Mouse (Mus musculus) monocyte, adult 5-6 weeks (primary cell): ENCODE results near the gene Proca1. TPM values are rescaled to one million over a fixed set of nuclear protein-coding genes. Genes with fewer than 3 reads are reported as not detected.
A peak's percentile ranks its signal among the peaks of the same experiment; 100 is the strongest.

Experiments
- ATAC-seq: fragments of 153-309, 156-312 bp; replicated peaks from 2 replicates; pipeline ENCODE4 v1.8.0; 2017; ENCODE audit warnings: mild to moderate bottlenecking; ENCODE audit not compliant: low TSS enrichment, insufficient number of reproducible peaks, severe bottlenecking, poor library complexity, low FRiP score
- total RNA-seq: library from RNA; stranded (forward); fragments of 200-1000, 200-491, 200-594 nt; gene quantifications from 3 replicates; pipeline ENCODE4 v1.2.3, GENCODE M21; 2017

The Proca1 gene
- total RNA-seq, 1 experiment from 2014 or later, result not detected

GRCm38 (mm10) chr11:78205361-78206206 lies 12.4 kb downstream of the Proca1 start:
- no peak for ATAC-seq

- ATAC-seq, result no peak
Measured at GRCm38 (mm10) chr11:78207190-78207589, 14.0 kb downstream of the Proca1 start.

GRCm38 (mm10) chr11:78209886-78210285 lies 16.7 kb downstream of the Proca1 start:
- ATAC-seq, result no peak

- no peak for ATAC-seq
Measured at GRCm38 (mm10) chr11:78210615-78211014, 17.4 kb downstream of the Proca1 start.

- no peak for ATAC-seq
Measured at GRCm38 (mm10) chr11:78211513-78211912, 18.3 kb downstream of the Proca1 start.

GRCm38 (mm10) chr11:78213086-78213817 lies 20.1 kb downstream of the Proca1 start:
- ATAC-seq, result peak; percentile 88

- ATAC-seq, result no peak
Measured at GRCm38 (mm10) chr11:78215709-78216317, 22.6 kb downstream of the Proca1 start.

- ATAC-seq, result no peak
Measured at GRCm38 (mm10) chr11:78223586-78223985, 30.4 kb downstream of the Proca1 start.

GRCm38 (mm10) chr11:78231518-78231917 lies 38.3 kb downstream of the Proca1 start:
- no peak for ATAC-seq

- no peak for ATAC-seq
Measured at GRCm38 (mm10) chr11:78240193-78240857, 47.1 kb downstream of the Proca1 start.

- ATAC-seq, result no peak
Measured at GRCm38 (mm10) chr11:78245261-78245626, 52.1 kb downstream of the Proca1 start.

GRCm38 (mm10) chr11:78245627-78246317 lies 52.6 kb downstream of the Proca1 start, which contains the start of the genes Sdf2 and Supt6:
Gene Sdf2, plus strand, starts transcription at chr11:78245746.
Gene Supt6, minus strand, starts transcription at chr11:78245987.
- peak; percentile 86 for ATAC-seq

GRCm38 (mm10) chr11:78246318-78247011 lies 53.3 kb downstream of the Proca1 start:
- ATAC-seq, result no peak

- ATAC-seq, result no peak
Measured at GRCm38 (mm10) chr11:78247012-78247348, 53.8 kb downstream of the Proca1 start.

GRCm38 (mm10) chr11:78247727-78248140 lies 54.5 kb downstream of the Proca1 start:
- no peak for ATAC-seq
